Mouse (Mus musculus) heart, embryonic 11.5 days (tissue): ENCODE data around the gene Rnf123. TPM values are rescaled to one million over a fixed set of nuclear protein-coding genes. Genes with fewer than 3 reads are reported as not detected.

Experiments used
- ATAC-seq: fragments of 200-750 bp; cut with Nextera tagmentation; replicated peaks from 2 replicates; pipeline ENCODE4 v1.8.0; 2017; ENCODE audit warnings: moderate library complexity; ENCODE audit not compliant: insufficient number of reproducible peaks, low FRiP score, low TSS enrichment
- H3K27ac ChIP-seq: fragments of 300-500 bp; sonication (generic); 2 replicates; pipeline ENCODE4 v1.5.1; 2014; ENCODE audit warnings: mild to moderate bottlenecking, low read depth, low read length
- H3K27me3 ChIP-seq: fragments of 300-500 bp; sonication (generic); 2 replicates; pipeline ENCODE4 v1.6.1; 2014; ENCODE audit warnings: mild to moderate bottlenecking, low read length, mixed read lengths; ENCODE audit not compliant: control insufficient read depth, insufficient read depth
- H3K36me3 ChIP-seq: fragments of 300-500 bp; sonication (generic); 2 replicates; pipeline ENCODE4 v1.6.1; 2014; ENCODE audit warnings: mild to moderate bottlenecking, low read length, moderate library complexity, mixed read lengths; ENCODE audit not compliant: control insufficient read depth, insufficient read depth
- H3K4me1 ChIP-seq: fragments of 300-500 bp; sonication (generic); 2 replicates; pipeline ENCODE4 v1.6.1; 2014; ENCODE audit warnings: low read length; ENCODE audit not compliant: control insufficient read depth, insufficient read depth
- H3K4me2 ChIP-seq: fragments of 300-500 bp; sonication (generic); 2 replicates; pipeline ENCODE4 v1.6.1; 2014; ENCODE audit warnings: mild to moderate bottlenecking, moderate library complexity
- H3K4me3 ChIP-seq: fragments of 300-500 bp; sonication (generic); 2 replicates; pipeline ENCODE4 v1.5.1; 2014; ENCODE audit warnings: low read depth, low read length
- H3K9ac ChIP-seq: fragments of 300-500 bp; sonication (generic); 2 replicates; pipeline ENCODE4 v1.6.1; 2014; ENCODE audit warnings: mild to moderate bottlenecking, low read depth, low read length, moderate library complexity
- H3K9me3 ChIP-seq: fragments of 300-500 bp; sonication (generic); replicated peaks from 2 replicates; pipeline ENCODE4 v1.6.1; 2016; ENCODE audit warnings: low read length; ENCODE audit not compliant: control insufficient read depth
- WGBS: fragments of 180-500 bp; shearing (Covaris S2); extraction: QIAGEN DNeasy Blood & Tissue Kit; methylation state at CpG from one replicate; pipeline ENCODE4 v1.1.7; 2014; ENCODE audit not compliant: insufficient replicate concordance; 5-methylcytosine and 5-hydroxymethylcytosine counted together
- polyA plus RNA-seq: library from polyadenylated mRNA; unstranded; fragments of >200 nt; fragmentation: Nextera tagmentation; extraction: Ambion mirVana; gene quantifications from 2 replicates; pipeline ENCODE4 v1.2.1, GENCODE M21; 2014

The Rnf123 gene
- polyA plus RNA-seq, 1 experiment from 2014 or later, result 23.4 TPM

GRCm38 (mm10) chr9:108110160-108110559, 27.0 kb upstream of the Rnf123 start:
- Histone ChIP-seq H3K4me2 (peak overlapping the region; percentile 80), H3K4me3 (peak overlapping the region; percentile 38), H3K9ac (peak overlapping the region; percentile 12; the same call in 1 of the 2 replicates), H3K27ac (peak overlapping the region; percentile 4; the same call in 1 of the 2 replicates), H3K27me3 (peaks cover 28% of the 10 kb centered on the region), H3K36me3 (no peaks in the 10 kb centered on the region), H3K9me3 (no peaks in the 10 kb centered on the region), H3K4me1 (peaks cover 26% of the 10 kb centered on the region)
- ATAC-seq, result no peak
- WGBS, result 72% methylated on average over 16 of the region's 16 CpGs

- peaks cover 32% of the 10 kb centered on the region for H3K4me1 ChIP-seq
- no peak for ATAC-seq
- H3K9ac ChIP-seq, result no peak overlapping the region
- peaks cover 13% of the 10 kb centered on the region for H3K27me3 ChIP-seq
- H3K4me3 ChIP-seq, result no peak overlapping the region
- WGBS, result 91% methylated on average over 16 of the region's 16 CpGs
- H3K4me2 ChIP-seq, result no peak overlapping the region
- no peaks in the 10 kb centered on the region for H3K9me3 ChIP-seq
- no peaks in the 10 kb centered on the region for H3K36me3 ChIP-seq
- no peak overlapping the region for H3K27ac ChIP-seq
Observed at GRCm38 (mm10) chr9:108107867-108108266, 24.7 kb upstream of the Rnf123 start.

DNA sequence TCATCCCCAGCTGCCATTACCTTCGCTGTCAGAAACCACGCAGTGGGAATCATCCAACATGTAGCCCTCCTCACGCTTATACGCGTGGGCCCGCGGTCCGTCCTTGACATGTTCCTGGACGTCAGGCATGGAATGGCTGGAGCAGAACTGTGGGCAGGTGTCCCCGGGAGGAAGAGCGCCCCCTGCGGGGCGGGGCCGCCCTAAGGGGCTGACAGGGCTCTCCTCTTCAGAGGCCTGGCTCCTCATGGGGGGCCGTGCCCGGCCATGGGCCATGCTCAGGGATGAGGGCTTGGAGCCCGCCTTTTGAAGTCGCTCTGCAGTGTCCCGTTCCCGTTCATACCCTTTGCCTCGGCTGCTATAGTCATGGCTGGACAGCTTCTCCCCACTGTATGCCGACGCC, 22.9 kb upstream of the Rnf123 start:
- Histone ChIP-seq H3K27me3 (peaks cover 9% of the 10 kb centered on the region), H3K4me3 (no peak overlapping the region), H3K36me3 (no peaks in the 10 kb centered on the region), H3K4me1 (peaks cover 26% of the 10 kb centered on the region), H3K9ac (no peak overlapping the region), H3K4me2 (no peak overlapping the region), H3K27ac (no peak overlapping the region), H3K9me3 (no peaks in the 10 kb centered on the region)
- WGBS, result 81% methylated on average over 23 of the region's 23 CpGs
- no peak for ATAC-seq

- Histone ChIP-seq H3K4me3 (no peak overlapping the region), H3K4me1 (peaks cover 20% of the 10 kb centered on the region), H3K4me2 (no peak overlapping the region), H3K9ac (no peak overlapping the region), H3K36me3 (no peaks in the 10 kb centered on the region), H3K27ac (no peak overlapping the region), H3K27me3 (peaks cover 4% of the 10 kb centered on the region; the same call in 1 of the 2 replicates), H3K9me3 (no peaks in the 10 kb centered on the region)
- 81% methylated on average over 12 of the region's 12 CpGs for WGBS
- ATAC-seq, result no peak
Observed at GRCm38 (mm10) chr9:108105549-108105863, 22.4 kb upstream of the Rnf123 start.

GRCm38 (mm10) chr9:108104766-108105548, 21.8 kb upstream of the Rnf123 start:
- Histone ChIP-seq H3K27me3 (peaks cover 3% of the 10 kb centered on the region; the same call in 1 of the 2 replicates), H3K9me3 (no peaks in the 10 kb centered on the region), H3K4me2 (peak overlapping the region; percentile 14), H3K27ac (no peak overlapping the region), H3K4me3 (0 out of 2 replicates have a peak overlapping the region, but pooled peaks have one; percentile 10), H3K4me1 (peaks cover 15% of the 10 kb centered on the region), H3K36me3 (no peaks in the 10 kb centered on the region), H3K9ac (peak overlapping the region; percentile 2; the same call in 1 of the 2 replicates)
- ATAC-seq, result no peak
- 40% methylated on average over 31 of the region's 31 CpGs for WGBS

DNA sequence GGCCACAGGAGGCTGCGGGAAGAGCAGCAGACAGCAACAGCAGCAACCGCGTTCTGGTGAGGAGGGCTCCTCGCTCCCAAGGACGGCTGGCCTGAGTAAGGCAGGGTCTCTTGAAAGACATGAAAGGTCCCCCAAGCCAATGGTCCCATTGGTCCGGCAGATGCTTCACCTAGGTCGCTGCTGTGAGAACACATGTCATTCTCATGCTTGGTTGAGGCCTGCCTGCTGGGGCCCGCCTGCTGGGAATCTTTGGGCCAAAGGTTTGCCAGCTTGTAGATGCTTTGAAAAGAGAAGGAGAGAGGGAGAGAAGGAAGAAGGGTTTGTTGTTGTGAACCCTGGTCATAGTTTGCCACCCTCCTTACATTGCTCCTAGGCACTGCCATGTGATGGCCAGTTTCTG, 16.5 kb upstream of the Rnf123 start:
- Histone ChIP-seq H3K4me3 (no peak overlapping the region), H3K9me3 (no peaks in the 10 kb centered on the region), H3K4me2 (no peak overlapping the region), H3K36me3 (no peaks in the 10 kb centered on the region), H3K4me1 (peaks cover 20% of the 10 kb centered on the region), H3K9ac (no peak overlapping the region), H3K27me3 (no peaks in the 10 kb centered on the region), H3K27ac (no peak overlapping the region)
- ATAC-seq, result no peak
- WGBS, result 81% methylated on average over 8 of the region's 8 CpGs

DNA sequence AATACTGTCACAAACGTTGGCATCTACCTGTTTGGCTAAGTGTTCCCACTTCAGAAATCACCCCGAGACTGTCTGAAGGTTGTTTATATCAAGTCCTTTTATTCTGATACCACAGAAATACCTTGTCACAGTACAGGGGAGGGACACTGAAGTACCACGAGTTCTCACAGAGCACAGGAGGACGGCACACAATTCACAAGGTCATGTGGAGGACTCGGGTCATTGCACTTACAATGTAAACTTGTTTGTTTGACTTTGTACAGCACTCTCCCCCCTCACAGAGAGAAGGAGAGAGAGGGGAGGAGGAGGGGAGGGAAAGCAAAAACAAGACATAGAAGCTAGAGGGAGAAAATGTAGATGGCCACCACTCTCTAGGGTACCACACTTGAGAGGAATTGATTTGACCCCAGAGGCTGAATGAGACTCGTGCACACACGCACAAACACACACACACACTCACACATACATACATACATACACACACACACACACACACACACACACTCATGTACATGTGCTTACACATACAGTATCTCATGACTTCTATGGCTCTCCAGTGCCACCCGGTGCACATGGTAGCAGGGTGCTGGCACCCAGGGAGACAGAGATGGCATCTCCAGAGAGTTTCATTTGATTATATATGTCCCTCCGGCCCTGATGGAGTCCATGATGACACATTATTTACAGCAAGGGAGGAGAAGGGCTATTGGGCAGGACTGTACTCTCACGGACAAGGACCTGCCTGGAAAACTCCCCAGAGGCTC, 13.0 kb upstream of the Rnf123 start:
- no peak for ATAC-seq
- peak overlapping the region; percentile 96 for H3K4me2 ChIP-seq
- peak overlapping the region; percentile 68; the same call in 1 of the 2 replicates for H3K9ac ChIP-seq
- peak overlapping the region; percentile 62 for H3K27ac ChIP-seq
- no peaks in the 10 kb centered on the region for H3K27me3 ChIP-seq
- peaks cover 24% of the 10 kb centered on the region; the same call in 1 of the 2 replicates for H3K4me1 ChIP-seq
- H3K9me3 ChIP-seq, result no peaks in the 10 kb centered on the region
- H3K36me3 ChIP-seq, result peaks cover 6% of the 10 kb centered on the region
- H3K4me3 ChIP-seq, result peak overlapping the region; percentile 91
- WGBS, result 64% methylated on average over 10 of the region's 10 CpGs

DNA sequence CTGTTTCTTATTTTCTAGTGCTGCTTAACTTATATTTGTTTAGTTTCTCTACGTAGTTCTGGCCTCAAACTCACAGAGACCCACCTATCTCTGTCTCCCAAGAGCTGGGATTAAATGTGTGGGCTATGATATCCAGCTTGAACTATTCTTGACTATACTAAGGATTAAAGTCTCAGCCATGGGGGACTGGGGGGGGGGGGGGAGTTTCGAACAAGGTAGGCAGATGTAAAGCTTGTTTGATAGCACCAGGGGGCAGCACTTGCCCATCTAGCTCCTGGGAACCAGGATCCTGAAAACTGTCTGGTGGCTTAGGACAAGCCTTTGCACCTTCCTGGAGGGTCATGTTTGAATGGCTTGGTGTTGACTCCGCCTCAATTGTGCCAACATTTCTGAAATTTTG, 12.4 kb upstream of the Rnf123 start:
- no peaks in the 10 kb centered on the region for H3K9me3 ChIP-seq
- H3K36me3 ChIP-seq, result peaks cover 9% of the 10 kb centered on the region
- peak overlapping the region; percentile 91 for H3K4me3 ChIP-seq

More for the DNA sequence above, 12.4 kb upstream of the Rnf123 start:
- no peak for ATAC-seq
- Histone ChIP-seq H3K4me2 (peak overlapping the region; percentile 96), H3K27ac (peak overlapping the region; percentile 68), H3K9ac (peak overlapping the region; percentile 91), H3K27me3 (no peaks in the 10 kb centered on the region), H3K4me1 (peaks cover 24% of the 10 kb centered on the region; the same call in 1 of the 2 replicates)
- 16% methylated on average over 3 of the region's 3 CpGs for WGBS
